8 mouse cellular contexts compared by ENCODE assay signal in genomic region chr17:28876821-28877220, GRCm38 (mm10). TPM values are rescaled to one million over a fixed set of nuclear protein-coding genes. Genes with fewer than 3 reads are reported as not detected.
DNase-seq lines count a peak whose midpoint lies in the region; ATAC-seq and TF ChIP-seq lines count a peak whose summit lies in the region.

No protein-coding gene starts in this region.

- intact Hi-C loops in left cerebral cortex, adult 2 months (cut with DNase I): loop anchor here (5.0 kb wide), 1 partner anchor 115 kb away; no protein-coding TSS in a partner anchor

- H3K9ac ChIP-seq in forebrain, embryonic 14.5 days (ENCODE audit: low read length): no peak overlapping the region
- H3K9ac ChIP-seq in limb, embryonic 14.5 days (ENCODE audit: low read depth, low read length, severe bottlenecking): peak overlapping the region; percentile 0; the same call in 1 of the 2 replicates

- TF ChIP-seq CTCF in left cerebral cortex, adult 2 months (IDR thresholded peaks at IDR 0.05): peak; percentile 50
- peak; percentile 32 for TF ChIP-seq CTCF in small intestine, adult 2 months (IDR thresholded peaks at IDR 0.05; ENCODE audit: extremely low read depth, insufficient read length, insufficient replicate concordance, low read depth, low read length)

- H3K36me3 ChIP-seq in forebrain, embryonic 14.5 days (ENCODE audit: control insufficient read depth, insufficient read depth, low read length): no peaks in the 10 kb centered on the region
- no peaks in the 10 kb centered on the region for H3K36me3 ChIP-seq in limb, embryonic 14.5 days (ENCODE audit: control insufficient read depth, insufficient read depth, low read length)
- H3K36me3 ChIP-seq in small intestine, adult 2 months (ENCODE audit: control insufficient read depth, insufficient read depth, low read length): no peaks in the 10 kb centered on the region

- 13% methylated on average over 19 of the region's 19 CpGs for WGBS in forebrain, embryonic 14.5 days
- WGBS in limb, embryonic 14.5 days: 17% methylated on average over 19 of the region's 19 CpGs
- WGBS in small intestine, adult 2 months: 28% methylated on average over 19 of the region's 19 CpGs

- peak; percentile 42 for DNase-seq in CD4-positive, CD25-positive, alpha-beta regulatory T cell, adult 2 months (ENCODE audit: low read depth, low spot score)
- peak; percentile 35 to 44 for DNase-seq in left cerebral cortex, adult 2 months (ENCODE audit: extremely low spot score in 1 of 2, low spot score in 2 of 2)
- DNase-seq in left cerebral cortex, adult 11 months (ENCODE audit: low spot score): no peak
- peak; percentile 22 for DNase-seq in forebrain, embryonic 14.5 days (ENCODE audit: low spot score)
- no peak for DNase-seq in limb, embryonic 14.5 days (ENCODE audit: low spot score)
- no peak for DNase-seq in spleen, adult 18-20 months

- no peak overlapping the region for H3K4me2 ChIP-seq in forebrain, embryonic 14.5 days (ENCODE audit: low read length)
- no peak overlapping the region for H3K4me2 ChIP-seq in limb, embryonic 14.5 days (replicated peaks; ENCODE audit: low read depth, low read length, severe bottlenecking)

- no peak for TF ChIP-seq POLR2A in limb, embryonic 14.5 days (IDR thresholded peaks at IDR 0.05; ENCODE audit: borderline replicate concordance, extremely low read depth, insufficient read depth, insufficient read length)
- no peak for TF ChIP-seq POLR2A in small intestine, adult 2 months (IDR thresholded peaks at IDR 0.05; ENCODE audit: low read depth, low read length)

- H3K4me1 ChIP-seq in forebrain, embryonic 14.5 days (ENCODE audit: control insufficient read depth, insufficient read depth, low read length): 0 out of 2 replicates have a peak, but pooled peaks cover 7% of the 10 kb centered on the region
- H3K4me1 ChIP-seq in limb, embryonic 14.5 days (ENCODE audit: control insufficient read depth, insufficient read depth, low read length): 0 out of 2 replicates have a peak, but pooled peaks cover 3% of the 10 kb centered on the region
- peaks cover 9% of the 10 kb centered on the region for H3K4me1 ChIP-seq in small intestine, adult 2 months (ENCODE audit: control insufficient read depth, insufficient read depth, insufficient read length, low read length)

- H3K27ac ChIP-seq in left cerebral cortex, adult 2 months: peak overlapping the region; percentile 76
- no peak overlapping the region for H3K27ac ChIP-seq in forebrain, embryonic 14.5 days (ENCODE audit: low read depth, low read length)
- no peak overlapping the region for H3K27ac ChIP-seq in limb, embryonic 14.5 days (replicated peaks; ENCODE audit: low read depth, low read length)
- no peak overlapping the region for H3K27ac ChIP-seq in small intestine, adult 2 months (ENCODE audit: insufficient read depth, low read depth, low read length)

- H3K27me3 ChIP-seq in forebrain, embryonic 14.5 days (replicated peaks; ENCODE audit: control insufficient read depth, insufficient read depth, low read length): no peaks in the 10 kb centered on the region
- no peaks in the 10 kb centered on the region for H3K27me3 ChIP-seq in limb, embryonic 14.5 days (ENCODE audit: control insufficient read depth, insufficient read depth, low read length)
- H3K27me3 ChIP-seq in small intestine, adult 2 months (ENCODE audit: control insufficient read depth, insufficient read depth, low read length): no peaks in the 10 kb centered on the region

- ATAC-seq in CD4-positive, CD25-positive, alpha-beta regulatory T cell, adult 4 months: no peak
- no peak for ATAC-seq in forebrain, embryonic 14.5 days
- ATAC-seq in limb, embryonic 14.5 days (ENCODE audit: low FRiP score, low read depth): no peak

- H3K4me3 ChIP-seq in left cerebral cortex, adult 2 months: no peak overlapping the region
- H3K4me3 ChIP-seq in forebrain, embryonic 14.5 days (ENCODE audit: low read depth, low read length): no peak overlapping the region
- H3K4me3 ChIP-seq in limb, embryonic 14.5 days (replicated peaks; ENCODE audit: low read length): no peak overlapping the region
- H3K4me3 ChIP-seq in small intestine, adult 2 months (ENCODE audit: low read depth, low read length): no peak overlapping the region

- no peaks in the 10 kb centered on the region for H3K9me3 ChIP-seq in forebrain, embryonic 14.5 days (replicated peaks; ENCODE audit: control insufficient read depth, low read length)
- H3K9me3 ChIP-seq in limb, embryonic 14.5 days (ENCODE audit: control insufficient read depth, low read length): no peaks in the 10 kb centered on the region; the same call in 1 of the 2 replicates

RNA-seq across cellular contexts. Expression of gene Pnpla1, which starts 18.6 kb away (rescaled TPM):
- polyA plus RNA-seq in CD4-positive, CD25-positive, alpha-beta regulatory T cell, adult 4 months (2017; shearing (Covaris generic)): not detected
- total RNA-seq in left cerebral cortex, adult 2 months (2021): under 1 TPM; 0.61 to 0.66 TPM
- not detected in 2 replicates for polyA plus RNA-seq in forebrain, embryonic 14.5 days (2014; fragmentation: Nextera tagmentation; extraction: Ambion mirVana)
- 2.3 and 2.7 TPM in 2 replicates for polyA plus RNA-seq in limb, embryonic 14.5 days (2012; rRNA removed)
- 4.5 and 5.0 TPM in 2 replicates for polyA plus RNA-seq in limb, embryonic 14.5 days (2014; fragmentation: Nextera tagmentation; extraction: Ambion mirVana)
- polyA plus RNA-seq in small intestine, adult 2 months (2012; rRNA removed): 0.46 and 0.77 TPM in 2 replicates

RNA-seq across cellular contexts. Expression of gene 4930539E08Rik, which starts 38.3 kb away (rescaled TPM):
- 1 to 10 TPM; 2.0 to 3.4 TPM for polyA plus RNA-seq in CD4-positive, CD25-positive, alpha-beta regulatory T cell, adult 4 months (2017; shearing (Covaris generic))
- 10 to 100 TPM in 1 of 2 experiments, 1 to 10 TPM in 1; 9.4 to 11.2 TPM for total RNA-seq in left cerebral cortex, adult 2 months (2021)
- 0.50 and 0.62 TPM in 2 replicates for polyA plus RNA-seq in forebrain, embryonic 14.5 days (2014; fragmentation: Nextera tagmentation; extraction: Ambion mirVana)
- 0.35 and 0.37 TPM in 2 replicates for polyA plus RNA-seq in limb, embryonic 14.5 days (2012; rRNA removed)
- 0.07 and 0.18 TPM in 2 replicates for polyA plus RNA-seq in limb, embryonic 14.5 days (2014; fragmentation: Nextera tagmentation; extraction: Ambion mirVana)
- polyA plus RNA-seq in small intestine, adult 2 months (2012; rRNA removed): 26.9 and 94.4 TPM in 2 replicates

Comparison
In these comparisons a context has a peak if more than half of its experiments do, and no peak if none do; other contexts are left out.
1. DNase-seq: peak in CD4-positive, CD25-positive, alpha-beta regulatory T cell, adult 2 months (single experiment), left cerebral cortex, adult 2 months (2 of 2) and forebrain, embryonic 14.5 days (single experiment); none in left cerebral cortex, adult 11 months (single experiment), limb, embryonic 14.5 days (single experiment) and spleen, adult 18-20 months (0 of 2).